Mouse (Mus musculus): ENCODE measurements around the gene Hs3st4.

Gene Hs3st4

GRCm38 (mm10) chr7:124341510-124341909, 358.8 kb downstream of the Hs3st4 start:
- in situ Hi-C loops (cut with MseI, MboI) = no loop called here

- in situ Hi-C loops (cut with MseI, MboI) = no loop called here
Observed at GRCm38 (mm10) chr7:124347218-124348017, 364.7 kb downstream of the Hs3st4 start.

- in situ Hi-C loops (cut with MseI, MboI) = no loop called here
Observed at GRCm38 (mm10) chr7:124354035-124354434, 371.4 kb downstream of the Hs3st4 start.

- in situ Hi-C loops (cut with MseI, MboI) = no loop called here
Observed at GRCm38 (mm10) chr7:124358068-124358467, 375.4 kb downstream of the Hs3st4 start.

- in situ Hi-C loops (cut with MseI, MboI) = no loop called here
Observed at GRCm38 (mm10) chr7:124359836-124360235, 377.2 kb downstream of the Hs3st4 start.

- in situ Hi-C loops (cut with MseI, MboI) = no loop called here
Observed at GRCm38 (mm10) chr7:124372297-124372696, 389.6 kb downstream of the Hs3st4 start.

- in situ Hi-C loops (cut with MseI, MboI) = no loop called here
Observed at GRCm38 (mm10) chr7:124372697-124373096, 390.0 kb downstream of the Hs3st4 start.

GRCm38 (mm10) chr7:124383489-124383888, 400.8 kb downstream of the Hs3st4 start:
- in situ Hi-C loops (cut with MseI, MboI) = no loop called here

GRCm38 (mm10) chr7:124399184-124399583, 416.5 kb downstream of the Hs3st4 start:
- in situ Hi-C loops (cut with MseI, MboI) = no loop called here

GRCm38 (mm10) chr7:124426951-124427350, 444.3 kb downstream of the Hs3st4 start:
- in situ Hi-C loops (cut with MseI, MboI) = no loop called here

Measured in mouse trophoblast stem cell (cell line).